Mouse (Mus musculus) megakaryocyte, embryonic 14.5 days (primary cell): ENCODE results near the gene Enpp6. TPM values are rescaled to one million over a fixed set of nuclear protein-coding genes. Genes with fewer than 3 reads are reported as not detected.

ENCODE experiments used
- H3K27me3 ChIP-seq: replicated peaks from 2 replicates; pipeline ENCODE3; 2012; ENCODE audit warnings: inconsistent platforms
- H3K36me3 ChIP-seq: replicated peaks from 2 replicates; pipeline ENCODE3; 2012; ENCODE audit warnings: low read length, inconsistent platforms, mixed read lengths
- H3K4me1 ChIP-seq: 2 replicates; pipeline ENCODE4 v1.6.1; 2012; ENCODE audit warnings: inconsistent platforms
- H3K4me3 ChIP-seq: replicated peaks from 2 replicates; pipeline ENCODE3; 2012; ENCODE audit warnings: moderate library complexity, mild to moderate bottlenecking, inconsistent platforms
- H3K9me3 ChIP-seq: 2 replicates; pipeline ENCODE4 v1.6.1; 2012; ENCODE audit warnings: inconsistent platforms
- FLI1 ChIP-seq: IDR thresholded peaks from 2 replicates; pipeline ENCODE4 v1.6.1; 2012; ENCODE audit warnings: low read length, inconsistent platforms, mixed read lengths
- GATA1 ChIP-seq: IDR thresholded peaks from 3 replicates; pipeline ENCODE4 v1.6.1; 2012; ENCODE audit warnings: mixed read lengths, low read length, inconsistent platforms, borderline replicate concordance
- polyA plus RNA-seq: library from polyadenylated mRNA; stranded (reverse); fragments of >175 nt; gene quantifications from 2 replicates; pipeline ENCODE4 v1.2.3, GENCODE M21; 2012; ENCODE audit warnings: low replicate concordance; ENCODE audit not compliant: insufficient read depth

The Enpp6 gene
- polyA plus RNA-seq, 1 experiment: 1.1 TPM

DNA sequence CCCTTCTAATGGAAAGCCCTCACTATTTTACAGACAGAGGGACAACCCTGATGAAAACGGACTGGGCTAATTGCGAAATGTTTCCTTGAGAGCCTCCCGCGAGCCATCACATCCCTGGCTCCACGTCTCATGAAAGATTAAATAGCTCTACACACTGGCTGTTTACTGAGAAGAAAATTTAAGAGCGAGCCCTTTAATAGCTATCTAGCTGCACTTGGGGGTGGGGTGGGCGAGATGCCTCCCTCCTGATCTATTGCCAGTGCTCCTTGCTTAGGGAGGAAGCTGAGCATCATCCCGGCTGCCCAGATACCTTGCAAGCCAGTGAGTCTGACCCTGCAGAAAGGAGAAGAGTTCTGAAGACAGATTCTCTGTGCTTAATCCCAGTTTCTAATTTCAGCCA is 103.3 kb downstream of the Enpp6 start:
- no peak overlapping the region for H3K4me3 ChIP-seq
- no peaks in the 10 kb centered on the region for H3K4me1 ChIP-seq
- H3K9me3 ChIP-seq: no peaks in the 10 kb centered on the region
- H3K27me3 ChIP-seq: no peaks in the 10 kb centered on the region
- H3K36me3 ChIP-seq: no peaks in the 10 kb centered on the region
- no peak for TF ChIP-seq GATA1
- TF ChIP-seq FLI1: no peak

DNA sequence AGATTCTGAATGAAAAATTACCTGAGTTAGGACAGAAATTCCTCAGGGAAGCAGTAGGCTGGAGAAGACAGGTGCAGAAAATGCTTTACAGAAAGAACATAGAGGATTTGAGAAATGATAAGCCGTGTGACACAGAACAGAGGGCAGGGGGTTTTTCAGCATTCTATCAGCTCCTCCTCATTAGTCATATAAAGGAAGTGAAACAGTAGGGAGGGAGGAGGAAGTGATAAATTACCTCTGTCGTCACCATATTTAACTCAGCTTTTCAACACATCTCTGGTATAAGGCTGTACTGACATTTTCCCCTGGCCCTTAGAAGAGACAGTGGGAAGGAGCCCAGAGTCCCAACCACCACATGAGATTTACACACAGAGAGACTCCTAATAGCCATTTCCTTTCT is 118.9 kb downstream of the Enpp6 start:
- Histone ChIP-seq H3K36me3 (no peaks in the 10 kb centered on the region), H3K4me3 (no peak overlapping the region), H3K9me3 (peaks cover 3% of the 10 kb centered on the region; the same call in 1 of the 2 replicates), H3K4me1 (no peaks in the 10 kb centered on the region), H3K27me3 (no peaks in the 10 kb centered on the region)
- TF ChIP-seq FLI1 (no peak), GATA1 (no peak)

DNA sequence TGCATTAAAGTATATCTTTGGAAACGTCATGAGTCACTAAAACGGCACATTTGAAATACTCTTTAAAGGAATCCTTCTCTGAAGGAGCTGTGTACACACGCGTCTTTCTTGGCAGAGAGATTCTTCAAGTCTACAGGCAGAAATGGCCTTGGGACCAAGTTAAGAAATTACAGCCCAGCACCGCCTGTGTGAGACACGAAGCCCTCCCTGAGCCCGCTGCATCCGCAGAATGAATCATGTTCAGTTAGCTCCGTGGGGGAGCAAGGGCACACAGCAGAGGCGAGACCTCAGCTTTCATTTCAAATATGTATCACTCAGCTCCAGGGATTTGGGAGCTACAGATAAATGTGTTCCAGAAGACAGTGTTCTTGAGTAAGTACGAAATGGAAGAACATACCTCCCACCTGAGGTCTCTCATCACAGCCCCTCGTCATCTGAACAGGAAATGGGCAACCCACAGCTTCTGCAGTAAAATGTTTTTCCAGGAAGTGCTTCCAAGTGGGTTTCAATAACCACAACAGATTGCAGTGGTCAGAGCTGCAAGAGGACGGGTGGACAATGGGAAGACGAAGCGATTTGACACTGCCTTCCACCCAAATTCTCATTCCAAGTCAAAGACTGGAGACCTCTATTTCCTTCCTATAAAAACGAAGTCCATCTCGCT is 127.6 kb downstream of the Enpp6 start:
- H3K9me3 ChIP-seq: peaks cover 4% of the 10 kb centered on the region; the same call in 1 of the 2 replicates
- TF ChIP-seq FLI1 (no peak), GATA1 (no peak)
- no peaks in the 10 kb centered on the region for H3K27me3 ChIP-seq
- H3K4me1 ChIP-seq: no peaks in the 10 kb centered on the region
- H3K36me3 ChIP-seq: no peaks in the 10 kb centered on the region
- no peak overlapping the region for H3K4me3 ChIP-seq

GRCm38 (mm10) chr8:47117336-47117735 is 130.6 kb downstream of the Enpp6 start:
- Histone ChIP-seq H3K4me1 (no peaks in the 10 kb centered on the region), H3K9me3 (no peaks in the 10 kb centered on the region), H3K36me3 (no peaks in the 10 kb centered on the region), H3K27me3 (no peaks in the 10 kb centered on the region), H3K4me3 (no peak overlapping the region)
- TF ChIP-seq FLI1 (no peak), GATA1 (no peak)

DNA sequence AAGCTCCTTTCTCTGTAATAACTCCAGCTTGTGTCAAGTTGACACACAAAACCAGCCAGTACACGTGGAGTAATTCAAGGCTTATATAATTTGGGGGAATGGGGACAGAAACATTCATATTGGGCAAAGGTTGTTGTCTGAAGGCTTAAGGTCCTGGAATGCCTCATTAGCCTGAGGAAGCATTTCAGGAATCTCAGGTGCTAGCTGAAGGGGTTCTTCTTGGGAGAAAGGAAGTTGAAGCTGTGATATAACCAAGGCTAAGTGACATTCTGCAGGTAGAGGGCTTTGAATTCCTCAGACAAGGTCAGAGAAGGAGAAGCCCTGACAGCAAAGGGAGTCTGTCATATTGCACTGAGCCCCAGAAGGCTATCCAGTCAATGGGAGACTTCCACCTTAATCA is 133.2 kb downstream of the Enpp6 start:
- no peaks in the 10 kb centered on the region for H3K9me3 ChIP-seq
- no peak overlapping the region for H3K4me3 ChIP-seq
- H3K36me3 ChIP-seq: no peaks in the 10 kb centered on the region
- no peaks in the 10 kb centered on the region for H3K4me1 ChIP-seq
- no peak for TF ChIP-seq GATA1
- no peak for TF ChIP-seq FLI1
- H3K27me3 ChIP-seq: no peaks in the 10 kb centered on the region

GRCm38 (mm10) chr8:47128859-47129258 is 142.2 kb downstream of the Enpp6 start:
- H3K27me3 ChIP-seq: no peaks in the 10 kb centered on the region
- TF ChIP-seq GATA1: no peak
- no peak for TF ChIP-seq FLI1
- no peaks in the 10 kb centered on the region for H3K36me3 ChIP-seq
- H3K4me3 ChIP-seq: no peak overlapping the region
- no peaks in the 10 kb centered on the region for H3K9me3 ChIP-seq
- no peaks in the 10 kb centered on the region for H3K4me1 ChIP-seq

DNA sequence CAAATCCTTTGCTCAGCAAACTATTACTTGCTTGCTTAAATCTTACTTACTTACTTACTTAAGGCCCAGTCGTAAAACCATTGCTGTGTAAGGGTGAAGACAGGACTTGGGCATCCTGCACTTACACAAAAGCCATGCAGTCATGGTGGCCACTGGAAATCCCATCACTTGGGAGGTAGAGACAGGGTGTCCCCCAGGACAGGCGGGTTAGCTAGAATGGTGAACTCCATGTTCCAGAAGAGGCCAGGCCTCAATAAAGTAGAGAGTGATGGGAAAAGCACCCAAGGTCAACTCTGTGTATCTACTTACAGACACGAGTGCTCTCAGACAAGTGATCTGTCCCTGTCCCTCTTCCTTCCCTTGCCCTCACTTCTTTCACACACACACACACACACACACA is 146.7 kb downstream of the Enpp6 start:
- Histone ChIP-seq H3K36me3 (no peaks in the 10 kb centered on the region), H3K4me3 (no peak overlapping the region), H3K4me1 (no peaks in the 10 kb centered on the region), H3K9me3 (no peaks in the 10 kb centered on the region), H3K27me3 (no peaks in the 10 kb centered on the region)
- no peak for TF ChIP-seq GATA1
- no peak for TF ChIP-seq FLI1

GRCm38 (mm10) chr8:47134736-47135135 is 148.0 kb downstream of the Enpp6 start:
- Histone ChIP-seq H3K27me3 (no peaks in the 10 kb centered on the region), H3K4me1 (no peaks in the 10 kb centered on the region), H3K9me3 (no peaks in the 10 kb centered on the region), H3K4me3 (no peak overlapping the region), H3K36me3 (no peaks in the 10 kb centered on the region)
- TF ChIP-seq GATA1: no peak
- TF ChIP-seq FLI1: no peak

DNA sequence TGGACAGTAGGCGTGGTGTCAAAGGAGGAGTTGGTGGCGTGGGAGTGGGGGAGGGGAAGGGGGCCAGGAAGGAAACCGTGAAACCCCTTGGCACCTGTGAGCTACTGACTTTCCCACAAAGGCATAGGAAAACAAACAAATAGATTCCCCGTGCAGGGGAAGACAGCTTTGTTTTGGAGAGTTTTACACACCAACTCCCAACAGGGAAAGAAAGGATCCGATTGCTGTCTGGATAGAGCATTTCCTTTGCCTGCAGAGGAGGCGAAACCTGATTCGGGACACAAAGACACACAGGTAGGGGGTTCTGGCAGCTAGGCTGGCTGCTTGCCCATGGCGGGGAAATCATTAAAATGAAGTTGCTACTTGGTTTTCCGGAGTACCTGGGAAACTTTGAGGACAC is 148.9 kb downstream of the Enpp6 start:
- no peak for TF ChIP-seq GATA1
- TF ChIP-seq FLI1: no peak
- no peaks in the 10 kb centered on the region for H3K4me1 ChIP-seq
- no peak overlapping the region for H3K4me3 ChIP-seq
- no peaks in the 10 kb centered on the region for H3K9me3 ChIP-seq
- H3K27me3 ChIP-seq: no peaks in the 10 kb centered on the region
- H3K36me3 ChIP-seq: no peaks in the 10 kb centered on the region

GRCm38 (mm10) chr8:47136047-47136446 is 149.4 kb downstream of the Enpp6 start:
- Histone ChIP-seq H3K27me3 (no peaks in the 10 kb centered on the region), H3K4me3 (no peak overlapping the region), H3K9me3 (no peaks in the 10 kb centered on the region), H3K36me3 (no peaks in the 10 kb centered on the region), H3K4me1 (no peaks in the 10 kb centered on the region)
- TF ChIP-seq FLI1 (no peak), GATA1 (no peak)
